Mouse (Mus musculus) gastrocnemius, adult 18-20 months (tissue): ENCODE data around the gene Acadm. TPM values are rescaled to one million over a fixed set of nuclear protein-coding genes. Genes with fewer than 3 reads are reported as not detected.

ENCODE experiments used
- DNase-seq: peaks from one replicate; pipeline ENCODE4 v3.0.0; 2021; ENCODE audit warnings: low spot score
- total RNA-seq, 2 experiments: library from RNA; stranded (reverse); gene quantifications; 2 replicates each; pipeline ENCODE4 v1.2.3; 2021

Acadm gene
- total RNA-seq, 2 experiments from 2014 or later: 316 to 427 TPM

- DNase-seq: no peak
Observed at GRCm38 (mm10) chr3:153905251-153906135, 38.9 kb downstream of the Acadm start.

GRCm38 (mm10) chr3:153904586-153904985 lies 39.8 kb downstream of the Acadm start:
- DNase-seq: peak; percentile 39

DNA sequence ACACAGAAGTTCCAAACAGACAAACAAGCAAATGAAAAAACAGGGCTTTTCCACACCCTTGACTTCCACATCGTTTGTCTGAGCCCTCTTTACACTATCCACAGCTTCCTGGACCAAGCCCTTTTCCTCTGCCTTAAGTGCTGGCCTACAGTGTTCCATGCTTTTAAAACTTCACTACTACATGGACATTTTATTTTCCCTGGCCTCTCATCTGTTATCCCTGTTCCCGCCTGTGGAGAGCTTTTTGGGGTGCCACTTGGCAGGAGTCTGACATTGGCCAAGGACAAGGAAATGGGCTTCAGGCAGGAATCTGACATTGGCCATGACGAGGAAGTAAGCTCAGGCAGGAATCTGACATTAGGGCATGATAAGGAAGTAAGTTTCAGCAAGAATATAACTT lies 41.8 kb downstream of the Acadm start:
- no peak for DNase-seq

GRCm38 (mm10) chr3:153901904-153902303 lies 42.5 kb downstream of the Acadm start:
- no peak for DNase-seq

DNA sequence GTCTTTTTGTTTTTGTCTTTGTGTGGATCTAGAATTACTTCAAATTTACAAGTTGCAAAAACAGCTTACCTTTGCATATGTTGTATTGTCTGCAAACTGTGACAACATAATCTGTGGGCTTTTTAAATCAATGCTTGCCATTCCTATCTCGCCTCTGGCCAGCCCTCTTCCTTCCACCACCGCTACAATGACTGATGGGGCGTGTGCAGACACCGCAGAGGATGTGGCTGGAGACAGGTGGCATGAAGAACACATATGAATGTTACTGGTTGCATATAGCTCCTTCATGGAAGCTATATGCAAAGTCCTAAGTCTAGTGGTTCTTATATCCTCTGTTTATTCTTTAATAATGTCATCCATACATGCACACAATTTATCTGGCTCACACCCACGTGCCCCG lies 47.2 kb downstream of the Acadm start:
- DNase-seq: no peak

GRCm38 (mm10) chr3:153895454-153895853 lies 49.0 kb downstream of the Acadm start:
- DNase-seq: no peak

DNA sequence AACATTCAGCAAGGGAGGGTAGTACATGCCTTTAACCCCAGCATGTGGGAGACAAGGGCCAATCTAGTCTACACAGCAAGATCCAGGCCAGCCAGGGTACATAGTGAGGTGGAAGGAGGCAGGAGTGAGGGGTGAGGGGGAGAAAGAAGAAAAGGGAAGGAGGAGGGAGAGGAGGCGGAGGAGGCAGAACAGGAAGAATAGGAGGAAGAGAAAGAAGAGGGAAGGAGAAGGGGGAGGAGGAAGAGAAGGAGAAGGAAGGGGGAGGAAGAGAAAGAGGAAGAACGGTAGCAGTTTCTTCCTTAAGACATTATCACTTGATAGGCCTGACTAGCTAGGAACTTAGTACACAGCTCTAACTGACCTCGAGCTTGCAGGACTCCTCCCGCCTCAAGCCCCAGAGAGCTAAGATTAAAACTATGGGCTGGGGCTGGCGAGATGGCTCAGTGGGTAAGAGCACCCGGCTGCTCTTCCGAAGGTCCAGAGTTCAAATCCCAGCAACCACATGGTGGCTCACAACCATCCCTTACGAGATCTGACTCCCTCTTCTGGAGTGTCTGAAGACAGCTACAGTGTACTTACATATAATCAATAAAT lies 55.1 kb downstream of the Acadm start:
- no peak for DNase-seq

GRCm38 (mm10) chr3:153888141-153888540 lies 56.3 kb downstream of the Acadm start:
- no peak for DNase-seq

DNA sequence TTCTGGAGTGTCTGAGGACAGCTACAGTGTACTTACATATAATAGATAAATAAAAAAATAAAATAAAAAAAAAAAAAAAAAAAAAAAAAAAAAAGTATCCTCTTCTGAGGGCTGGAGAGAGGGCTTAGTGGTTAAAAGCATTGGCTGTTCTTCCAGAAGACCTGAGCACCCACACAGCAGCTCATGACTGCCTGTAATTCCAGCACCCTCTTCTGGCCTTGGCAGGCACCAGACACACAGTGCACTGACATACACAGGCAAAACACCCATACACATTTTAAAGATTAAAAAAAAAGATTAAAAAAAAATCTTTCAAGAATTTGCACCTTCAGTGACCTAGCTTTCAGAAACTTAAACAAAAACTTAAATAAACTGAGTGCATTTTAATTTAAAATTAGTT lies 58.1 kb downstream of the Acadm start:
- DNase-seq: no peak

Other genes with a start within 250 kb of the Acadm start
- gene St6galnac3, start 219.5 kb downstream of the Acadm start, total RNA-seq: 1 to 10 TPM; 1.5 to 2.9 TPM
- gene Asb17, start 100.4 kb downstream of the Acadm start, total RNA-seq: not detected
- gene Msh4, start 38.5 kb downstream of the Acadm start, total RNA-seq: under 1 TPM in 1 of 2 experiments, not detected in 1; 0.09 TPM
- 10 to 100 TPM; 51.9 to 61.6 TPM for gene Rabggtb, start 31.6 kb downstream of the Acadm start, total RNA-seq
- gene Slc44a5, start 28.8 kb upstream of the Acadm start, total RNA-seq: under 1 TPM in 1 of 2 experiments, not detected in 1; 0.05 TPM